Mouse (Mus musculus) G1E (cell line): Measurements from ENCODE around the gene Calhm1.

ENCODE experiments used
- CTCF ChIP-seq: IDR thresholded peaks from 2 replicates; pipeline ENCODE4 v1.5.1; 2012; ENCODE audit warnings: low read depth, low read length, inconsistent platforms, mixed read lengths
- TAL1 ChIP-seq: conservative IDR thresholded peaks from 2 replicates; pipeline ENCODE4 v1.6.1; 2012; ENCODE audit warnings: low read depth, low read length, inconsistent platforms, mixed read lengths

GRCm38 (mm10) chr19:47166758-47167157, 22.7 kb upstream of the Calhm1 start:
- TF ChIP-seq CTCF (no peak), TAL1 (no peak)
